Mouse (Mus musculus) lung, postnatal 14 days (tissue): ENCODE measurements at regions not wholly inside any gene's neighbourhood (a gene's known extent, or its start where the extent isn't known, plus 50 kb on each side); places are given as distances from the start of the nearest gene placed in this dataset.

Source experiments
- DNase-seq: peaks from one replicate; pipeline ENCODE4 v3.0.0; 2021

DNA sequence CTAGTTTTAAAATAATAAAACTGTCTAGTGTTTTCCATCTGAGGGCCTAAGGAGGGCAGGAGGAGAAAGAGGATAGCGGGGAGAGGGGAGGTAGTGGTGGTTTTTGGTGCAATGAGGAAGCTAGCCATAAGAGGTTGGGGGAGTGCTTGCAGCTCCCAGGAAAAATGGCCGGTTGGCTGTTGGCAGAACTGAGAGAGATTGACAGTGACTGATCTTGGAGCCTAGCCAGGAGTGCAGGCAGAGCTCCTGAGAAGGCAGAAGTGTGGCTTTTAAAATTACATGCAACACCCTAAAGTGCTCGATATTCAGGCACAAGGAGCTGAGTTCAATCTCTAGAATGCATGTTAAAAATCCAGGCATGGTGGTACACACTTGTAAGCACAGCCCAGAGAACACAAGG, 938.3 kb upstream of the 2610301B20Rik start:
- DNase-seq = no peak

DNA sequence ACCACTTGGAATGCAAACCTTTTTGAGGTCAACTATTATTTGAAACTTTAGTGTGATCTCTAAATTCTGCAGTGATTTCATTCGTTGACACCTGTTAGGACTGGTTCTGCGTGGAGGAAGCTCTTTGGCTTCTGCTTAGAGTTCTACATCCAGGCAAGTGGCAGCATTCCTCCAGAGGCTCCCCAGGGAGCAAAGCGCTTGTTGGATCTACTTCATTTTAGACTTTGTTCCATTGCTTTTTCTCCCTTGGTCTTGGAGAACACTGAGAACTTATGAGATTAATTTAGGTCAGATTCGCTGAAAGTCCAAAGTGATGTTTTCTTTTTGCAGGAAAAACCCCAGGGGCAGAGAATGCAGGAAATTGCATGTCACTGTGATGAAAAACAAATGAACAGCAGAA, 922.9 kb upstream of the 2610301B20Rik start:
- no peak for DNase-seq

DNA sequence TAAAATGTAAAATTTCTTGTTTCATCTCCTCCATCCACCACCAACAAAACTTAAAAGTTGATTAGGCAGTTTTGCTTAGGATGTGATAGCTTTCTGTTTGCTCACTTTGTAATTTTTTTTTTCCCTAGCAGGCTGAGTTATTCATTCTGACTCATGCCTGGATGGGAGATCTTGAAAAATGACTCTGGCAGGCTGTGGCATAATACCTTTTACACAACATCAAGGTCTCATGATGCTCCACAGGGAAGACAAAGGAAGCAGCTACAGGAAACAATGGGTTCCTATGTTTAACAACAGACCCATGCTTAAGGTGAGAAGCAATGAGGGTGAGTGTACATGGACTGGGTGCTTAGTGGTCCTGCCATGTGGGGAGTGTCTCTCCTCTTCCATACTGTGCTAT, 899.7 kb upstream of the 2610301B20Rik start:
- DNase-seq = no peak

DNA sequence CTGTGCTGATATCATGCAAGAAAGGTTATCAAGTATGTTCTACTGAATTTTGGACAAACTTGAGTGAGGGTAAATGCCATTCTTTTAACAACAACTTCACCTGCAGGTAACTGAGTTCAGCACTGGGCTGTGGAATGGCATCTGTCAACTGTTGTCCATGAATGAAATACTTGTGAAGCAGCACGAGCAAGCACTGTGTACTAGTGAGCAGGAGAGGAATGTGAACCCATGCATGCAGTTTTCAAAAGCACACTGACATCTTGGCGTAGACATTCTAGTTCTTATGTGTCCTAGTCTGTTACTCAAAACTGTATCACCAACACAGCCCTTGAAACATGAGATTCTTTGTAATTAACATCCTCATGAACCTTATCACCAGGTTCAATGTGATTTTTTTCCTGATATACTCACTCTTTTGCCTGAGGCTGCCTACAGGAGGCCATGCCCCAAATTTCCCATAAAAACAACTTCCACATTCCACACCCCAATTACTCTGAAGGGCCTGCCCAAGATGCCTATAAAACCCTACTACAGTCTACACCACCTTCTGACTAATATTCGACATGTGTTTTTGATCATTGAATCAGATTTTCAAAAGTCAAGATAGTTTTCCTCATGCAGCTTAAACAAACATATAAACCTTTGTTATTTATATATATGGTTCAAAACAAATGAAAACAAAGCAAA, 892.8 kb upstream of the 2610301B20Rik start:
- no peak for DNase-seq

DNA sequence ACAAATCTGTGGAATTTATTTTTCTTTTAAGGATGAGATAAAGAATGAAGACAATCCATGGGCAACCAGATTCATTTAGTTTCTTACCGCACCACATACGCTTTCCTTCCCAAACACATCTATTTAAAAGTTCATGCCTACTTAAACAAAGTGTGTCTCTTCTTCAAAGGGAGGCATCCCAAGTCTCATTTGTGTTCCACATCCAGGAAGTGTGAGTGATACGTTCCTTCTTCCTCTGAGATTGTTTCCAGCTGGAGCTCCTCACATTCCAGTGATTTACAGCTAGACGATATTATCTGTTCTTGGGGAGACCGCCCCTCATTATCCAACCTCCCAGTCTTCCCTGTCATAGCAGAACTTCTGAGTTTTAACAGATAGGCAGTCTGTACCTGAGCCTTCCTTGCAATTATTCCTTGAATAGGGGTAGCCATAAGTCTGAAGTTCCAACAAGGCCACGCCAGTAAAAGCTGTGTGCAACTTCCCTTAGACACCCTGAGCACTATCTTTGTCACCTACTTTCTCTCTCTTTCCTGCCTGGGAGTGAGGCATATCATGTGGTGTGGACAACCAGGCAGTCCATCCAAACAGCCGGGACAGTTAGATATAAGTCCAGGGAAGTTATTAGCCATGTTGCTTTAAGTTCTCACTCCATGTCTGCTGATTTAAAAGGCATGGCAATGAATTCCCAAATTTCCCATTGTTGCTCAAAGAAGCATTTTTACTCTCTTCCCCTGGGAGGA, 891.3 kb upstream of the 2610301B20Rik start:
- DNase-seq = peak; percentile 8

DNA sequence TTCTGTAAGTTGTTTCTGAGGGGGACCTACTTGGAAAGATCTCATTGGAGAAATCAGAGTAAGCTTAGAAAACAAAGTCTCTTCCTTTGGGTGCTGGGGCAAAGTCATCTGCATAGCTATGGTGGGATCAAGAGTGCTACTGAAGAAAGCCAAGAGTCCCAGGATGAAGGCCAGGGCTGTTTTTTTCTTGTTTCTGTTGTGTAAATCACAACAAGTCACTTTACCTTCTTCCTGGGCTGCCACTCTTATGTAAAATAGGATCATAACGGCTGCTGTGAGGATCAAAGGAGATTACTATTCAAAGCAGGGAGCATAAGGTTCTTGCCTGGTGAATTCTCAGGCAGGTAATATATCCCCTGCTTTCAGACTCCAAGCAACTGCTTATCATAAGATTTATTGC, 880.4 kb upstream of the 2610301B20Rik start:
- no peak for DNase-seq

DNA sequence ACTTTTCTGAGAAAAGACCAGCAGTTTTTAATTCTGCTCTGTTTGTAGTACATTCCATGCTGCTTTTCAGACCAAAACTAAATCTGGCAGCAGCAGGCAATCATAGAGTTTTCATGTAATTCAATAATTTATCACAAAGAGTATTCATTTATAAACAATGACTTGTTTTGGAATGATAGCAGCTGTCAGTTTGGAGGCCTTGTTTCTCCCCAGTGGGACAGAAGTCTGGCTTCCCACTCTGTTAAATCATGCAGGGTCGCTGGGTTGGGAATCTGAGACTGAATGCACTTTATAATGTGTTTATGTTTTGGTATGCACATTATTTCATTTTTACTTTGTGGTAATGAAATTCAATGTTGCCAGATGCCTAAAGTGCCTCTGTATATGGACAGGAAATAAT, 879.8 kb upstream of the 2610301B20Rik start:
- DNase-seq = peak; percentile 6

DNA sequence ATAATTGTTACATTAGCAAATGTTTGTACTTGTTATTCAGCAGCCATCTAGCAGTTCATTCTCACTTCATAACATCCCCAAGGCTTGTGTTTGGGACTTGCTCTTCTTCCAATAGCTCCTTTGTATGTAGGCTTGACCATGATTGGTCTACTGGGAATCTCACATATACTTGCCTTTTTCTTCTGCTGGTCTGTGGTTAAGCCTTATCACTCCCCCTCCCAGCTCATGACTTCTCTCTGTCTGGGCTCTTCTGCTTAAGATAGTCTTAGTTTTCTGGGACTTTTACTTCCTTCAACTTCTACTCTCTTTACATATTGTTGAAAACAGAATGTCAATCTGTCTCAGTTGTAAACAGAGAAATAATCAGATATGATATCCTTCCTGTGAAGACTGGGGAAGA, 844.0 kb upstream of the 2610301B20Rik start:
- no peak for DNase-seq

DNA sequence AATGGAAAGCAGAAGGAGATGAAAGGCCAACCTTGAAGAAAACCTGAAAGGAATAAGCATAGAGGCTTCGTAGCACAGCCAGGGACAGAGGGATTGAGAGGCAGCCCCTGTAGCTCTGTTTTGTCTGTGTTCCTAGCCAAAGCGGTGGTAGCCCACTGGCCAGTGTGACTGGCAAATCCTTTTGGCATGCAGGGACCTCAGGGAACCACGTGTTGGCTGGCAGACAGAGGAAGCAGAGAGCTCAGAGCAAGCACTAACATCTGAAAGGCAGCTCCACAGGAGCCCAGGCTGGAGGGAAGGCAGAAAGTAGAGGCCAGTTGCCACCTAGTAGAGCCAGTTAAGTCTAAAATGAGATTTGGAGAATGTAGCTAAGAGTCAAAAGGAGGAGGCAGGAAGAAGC, 842.5 kb upstream of the 2610301B20Rik start:
- DNase-seq = no peak

DNA sequence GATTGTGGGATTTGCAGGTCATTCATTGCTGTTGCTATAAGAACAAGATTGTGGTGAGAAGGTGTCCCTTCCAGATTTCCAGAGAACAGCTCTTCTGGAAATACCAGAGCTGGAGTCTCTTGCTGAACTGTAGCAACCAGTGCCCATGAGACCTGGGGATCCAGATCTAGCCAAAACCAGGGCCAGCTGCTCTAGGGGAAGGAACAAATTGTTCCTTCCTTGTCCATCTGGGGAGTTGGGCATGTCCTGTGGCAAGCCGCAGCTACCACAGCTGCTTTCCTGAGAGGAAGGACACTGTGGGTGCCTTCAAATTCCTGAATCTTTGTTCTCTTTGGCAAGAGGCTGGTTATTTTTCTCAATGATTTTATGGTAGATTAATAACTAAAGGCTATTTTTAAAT, 839.0 kb upstream of the 2610301B20Rik start:
- no peak for DNase-seq

DNA sequence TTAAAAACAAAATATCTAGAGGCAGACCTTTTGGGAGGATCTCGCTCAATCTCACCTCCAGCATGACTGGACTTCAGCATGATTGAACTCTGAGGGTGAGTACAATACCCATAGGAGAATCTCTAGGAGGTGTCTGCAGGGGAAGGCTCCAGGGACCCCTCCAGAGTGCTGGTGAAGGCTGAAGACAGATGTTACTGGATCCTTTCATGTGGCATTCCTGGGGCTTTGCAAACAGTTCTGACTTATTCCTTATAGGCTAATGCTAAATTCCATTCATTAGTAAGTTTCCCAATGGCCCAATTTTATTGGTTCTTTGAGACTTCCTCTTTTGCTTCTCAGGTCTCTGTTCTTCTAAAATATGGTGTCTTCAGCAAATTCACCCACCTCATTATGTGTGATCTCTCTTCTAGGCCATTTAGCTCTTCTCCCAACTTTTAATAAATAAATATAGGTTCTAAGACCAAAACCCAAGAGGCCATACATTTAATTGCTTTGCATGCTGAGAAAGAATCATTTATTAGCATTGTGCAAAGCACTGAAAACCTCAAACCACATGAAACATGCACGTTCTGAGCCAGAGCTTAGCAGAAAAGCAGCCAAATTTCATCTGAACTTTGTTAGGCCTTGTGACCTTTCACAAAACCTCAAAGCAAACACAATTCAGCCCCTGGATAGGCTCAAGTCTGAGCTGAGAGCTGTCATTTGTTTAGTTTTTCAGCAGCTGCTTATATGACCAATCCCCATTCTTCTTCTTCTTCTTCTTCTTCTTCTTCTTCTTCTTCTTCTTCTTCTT, 832.8 kb upstream of the 2610301B20Rik start:
- no peak for DNase-seq

DNA sequence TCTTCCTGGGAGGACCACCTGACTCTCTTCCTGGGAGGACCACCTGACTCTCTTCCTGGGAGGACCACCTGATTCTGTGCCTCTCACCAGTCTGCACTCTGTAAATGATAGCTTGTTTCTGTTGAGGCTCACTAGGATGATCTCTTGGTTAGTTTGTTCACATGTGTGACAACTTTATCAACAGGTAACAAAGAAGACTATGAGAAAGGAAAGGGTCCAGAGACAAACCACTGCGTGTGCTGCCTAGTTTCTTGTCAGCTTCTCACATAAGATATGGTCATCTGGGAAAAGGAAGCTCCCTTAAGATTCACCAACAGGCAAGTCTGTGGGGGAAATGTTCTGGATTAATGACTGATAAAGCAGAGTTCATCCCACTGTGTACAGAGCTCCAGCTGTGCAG, 825.5 kb upstream of the 2610301B20Rik start:
- DNase-seq = no peak

DNA sequence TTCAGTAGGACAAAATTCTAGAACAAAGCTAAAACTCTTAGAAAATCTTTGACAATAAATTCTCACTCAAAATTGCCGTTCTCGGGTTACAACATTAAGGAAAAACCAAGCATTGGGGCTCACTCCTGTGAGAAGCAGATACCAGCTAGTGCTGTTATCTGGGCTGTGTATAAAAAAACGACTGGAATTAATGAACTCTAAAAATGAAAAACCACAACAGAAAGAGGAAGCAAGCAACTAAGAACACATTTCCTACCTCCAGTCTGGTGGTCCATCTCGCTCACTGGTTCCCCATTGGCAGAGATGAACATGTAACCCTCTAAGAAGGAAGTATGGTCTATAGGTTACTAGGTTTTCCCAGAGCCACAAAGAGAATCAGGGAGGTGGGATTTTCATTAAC, 824.9 kb upstream of the 2610301B20Rik start:
- DNase-seq = no peak

DNA sequence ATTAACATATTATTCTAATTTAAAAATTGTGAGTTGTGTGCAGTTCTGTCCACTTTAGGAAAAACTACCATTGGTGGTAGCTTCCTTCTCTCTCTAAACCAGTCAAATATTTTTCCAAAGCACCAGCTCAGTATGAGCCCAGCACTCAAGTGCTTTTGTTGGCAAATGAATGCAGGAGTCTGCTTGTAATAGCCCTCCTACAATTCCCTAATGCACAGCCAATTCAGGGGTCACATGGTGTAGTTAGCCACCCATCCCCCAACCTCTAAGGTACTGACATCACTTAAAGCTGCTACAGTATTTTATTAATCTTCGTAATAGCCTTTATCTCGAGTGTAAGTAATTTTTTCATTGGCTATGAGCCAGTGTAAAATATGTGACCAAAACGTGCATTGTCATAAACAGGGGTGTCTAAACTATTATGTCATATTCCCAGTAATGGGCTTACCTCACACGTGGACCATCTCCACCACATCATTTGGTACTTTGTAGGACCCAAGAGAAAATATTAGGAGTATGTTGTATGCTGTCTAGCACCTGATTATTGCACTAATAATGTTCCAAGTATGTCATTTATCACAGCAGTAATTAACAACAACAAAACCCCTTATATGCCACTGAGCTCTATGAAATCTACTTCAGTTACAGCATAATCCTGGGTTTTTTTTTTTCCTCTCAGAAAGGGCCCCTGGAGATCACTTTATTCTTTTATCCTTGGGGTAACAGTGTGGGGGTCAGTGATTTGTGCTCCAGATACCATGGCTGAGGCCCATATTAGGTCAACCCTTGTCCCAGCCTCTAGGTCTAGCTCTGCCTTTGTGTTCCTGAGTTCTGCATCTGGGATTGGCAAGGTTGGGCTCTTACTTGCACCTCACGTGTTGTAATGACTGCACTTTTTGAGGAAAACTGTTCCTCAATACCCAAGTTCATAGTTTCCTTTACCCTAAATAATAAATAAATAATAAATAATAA, 822.7 kb upstream of the 2610301B20Rik start:
- no peak for DNase-seq

DNA sequence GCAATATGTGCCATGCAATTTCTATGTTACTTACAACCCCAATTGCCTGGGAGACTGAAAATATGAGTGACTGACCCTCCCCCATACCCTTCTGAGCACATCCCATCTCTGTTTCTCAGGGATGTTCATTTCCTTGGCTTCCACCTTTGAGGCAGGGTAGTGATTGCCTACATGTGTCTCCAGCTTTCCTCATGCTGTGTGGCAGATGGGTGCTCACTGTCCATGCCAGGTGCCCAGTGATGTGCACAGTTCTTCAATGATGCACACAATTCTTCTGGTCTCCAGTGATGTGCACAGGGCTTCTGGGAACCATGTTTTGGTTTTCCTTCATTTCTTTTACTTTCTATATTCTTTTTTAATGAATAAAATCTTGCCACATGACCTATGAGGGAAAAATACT, 821.4 kb upstream of the 2610301B20Rik start:
- no peak for DNase-seq

DNA sequence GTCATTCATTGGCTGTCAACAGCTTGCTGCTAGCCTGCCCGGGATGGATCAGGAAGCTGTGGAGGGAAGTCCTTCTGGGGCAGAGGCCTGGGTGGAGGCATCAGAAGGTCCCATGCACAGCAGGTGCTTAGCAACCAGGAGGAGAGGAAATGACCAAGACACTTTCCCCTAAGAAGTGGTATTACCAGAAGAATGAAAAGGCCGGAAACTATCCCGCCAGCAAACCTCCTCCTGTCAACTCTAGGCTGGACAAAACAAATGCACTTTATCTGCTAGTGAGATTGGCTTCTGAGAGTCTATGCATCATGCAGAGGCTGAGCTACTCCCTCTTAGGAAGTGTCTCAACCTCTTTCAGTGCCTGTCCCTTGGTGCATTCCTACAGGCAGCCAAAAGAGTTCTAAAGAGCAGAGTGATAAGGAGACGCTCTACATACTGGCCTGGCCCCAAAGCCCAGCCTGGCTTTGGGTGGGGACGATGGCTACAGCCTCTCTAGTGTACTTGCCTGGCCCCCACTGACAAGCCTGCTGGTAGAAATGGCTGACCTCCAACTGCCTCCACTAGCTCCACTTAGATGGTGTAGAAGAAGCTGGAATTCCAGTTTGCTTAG, 801.7 kb upstream of the 2610301B20Rik start:
- DNase-seq = no peak

DNA sequence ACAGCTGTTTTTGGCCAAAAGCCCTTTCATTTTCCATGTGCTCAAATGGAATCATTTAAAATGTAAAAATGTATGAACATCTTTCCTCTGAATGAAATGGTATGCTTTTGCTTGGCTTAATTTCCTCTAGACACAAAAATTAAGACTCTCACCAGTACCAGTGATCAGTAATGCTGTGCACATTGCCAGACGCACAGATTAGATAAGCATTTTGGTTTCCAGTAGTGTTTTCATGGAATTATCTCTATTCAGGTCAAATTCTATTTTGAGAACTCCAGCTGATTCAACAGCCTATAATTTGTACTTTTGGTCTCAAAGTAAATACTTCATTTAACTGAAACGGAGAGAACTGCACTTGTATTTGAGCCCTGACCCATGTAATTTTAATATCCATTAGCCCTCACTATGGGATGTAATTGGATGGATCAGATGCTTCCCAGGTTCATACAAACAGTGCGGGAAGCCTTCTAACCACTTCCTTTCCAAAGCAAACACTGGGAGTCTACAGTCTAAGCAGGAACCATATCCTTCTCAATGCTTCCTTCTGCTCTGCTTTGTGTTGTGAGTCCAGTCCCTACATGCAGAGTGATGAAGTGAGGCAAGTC, 794.6 kb upstream of the 2610301B20Rik start:
- no peak for DNase-seq

DNA sequence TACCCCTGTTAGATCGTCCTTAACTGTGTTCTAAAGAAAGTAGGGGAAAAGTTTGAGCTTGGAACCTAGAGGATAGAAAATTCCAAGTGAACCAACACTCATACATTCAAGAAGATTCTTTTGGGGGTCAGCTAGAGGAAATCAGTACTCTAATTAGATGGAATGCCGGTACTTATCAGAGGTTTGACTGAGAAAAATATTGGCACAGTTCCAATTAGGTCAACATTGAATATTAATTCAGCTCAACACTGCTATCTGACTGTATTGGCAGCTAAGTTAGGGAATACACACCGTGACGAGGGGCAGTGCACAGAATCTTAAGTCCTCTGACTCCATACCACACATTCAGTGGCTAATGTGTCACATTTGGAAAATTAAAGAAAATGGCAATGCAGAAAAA, 759.5 kb upstream of the 2610301B20Rik start:
- no peak for DNase-seq

DNA sequence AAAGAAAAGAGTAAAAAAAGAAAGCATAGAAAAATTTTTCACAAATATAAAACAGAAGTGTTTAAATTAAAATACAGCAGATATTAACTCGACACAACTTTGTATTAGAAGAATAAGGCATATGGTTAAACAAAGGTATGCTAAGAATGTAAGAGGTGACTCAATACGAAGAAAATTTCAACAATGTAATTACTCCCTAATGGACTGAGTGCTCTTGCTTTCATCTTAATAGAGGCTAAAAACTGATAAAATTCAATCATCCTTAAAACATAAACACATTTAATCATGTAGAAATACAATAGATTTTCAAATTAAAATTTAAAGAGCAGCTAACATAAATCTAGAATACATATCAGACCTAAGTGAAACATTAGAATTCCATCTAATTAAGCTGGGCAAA, 756.3 kb upstream of the 2610301B20Rik start:
- DNase-seq = no peak

DNA sequence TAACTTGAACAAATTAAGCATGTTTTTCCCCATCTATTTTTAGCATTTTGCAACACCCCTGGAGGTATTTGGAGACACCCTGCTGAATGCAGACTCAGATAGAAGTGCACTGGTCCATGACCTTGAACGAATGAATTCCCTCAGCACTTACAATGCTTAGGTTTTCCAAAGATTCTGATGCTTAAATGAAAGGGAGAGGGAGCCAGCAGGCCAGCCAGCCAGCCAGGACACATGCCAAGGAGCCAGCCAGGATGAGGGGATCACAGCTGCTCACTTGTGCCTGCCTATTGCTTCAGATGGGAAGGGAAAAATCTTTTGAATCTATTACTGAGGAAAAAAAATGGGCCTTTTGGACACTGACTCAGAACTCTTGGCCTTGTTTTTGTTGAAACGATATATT, 750.0 kb upstream of the 2610301B20Rik start:
- DNase-seq = peak; percentile 17

DNA sequence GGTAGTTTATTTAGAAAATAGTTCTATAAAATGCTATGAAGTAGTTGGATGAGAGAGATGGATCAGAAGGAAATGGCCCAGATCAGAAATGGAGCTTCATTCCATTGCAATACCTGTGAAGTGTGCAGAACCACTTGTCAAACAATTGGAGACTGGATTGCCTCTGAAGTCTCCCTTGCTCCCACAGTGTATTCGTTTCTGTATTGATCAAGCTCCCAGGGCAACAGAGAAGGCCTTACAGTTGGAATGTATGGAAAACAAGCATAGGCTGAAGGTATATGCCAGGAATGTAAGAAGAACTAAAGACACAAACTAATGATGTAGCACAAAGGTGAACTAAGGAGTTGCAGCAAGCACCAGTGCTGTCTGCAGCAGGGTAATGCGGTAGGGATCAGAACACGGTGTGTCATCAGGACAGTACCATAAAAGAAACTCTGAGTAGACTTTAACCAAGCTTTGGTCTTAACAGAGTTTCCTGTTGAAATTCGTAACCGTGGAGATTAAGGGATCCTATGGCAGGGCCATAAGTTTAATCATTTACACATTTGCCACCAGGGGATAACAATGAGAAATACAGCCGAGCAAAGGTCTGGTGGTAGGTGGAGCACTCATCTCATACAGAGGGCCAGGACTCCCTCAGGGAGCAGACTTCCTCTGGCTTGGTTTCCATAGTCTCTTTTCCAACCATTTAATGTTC, 732.9 kb upstream of the 2610301B20Rik start:
- DNase-seq = no peak
